Mouse (Mus musculus) hematopoietic stem cell, adult 5-6 weeks (primary cell): ENCODE results near the gene Hmx3. TPM values are rescaled to one million over a fixed set of nuclear protein-coding genes. Genes with fewer than 3 reads are reported as not detected.

Experiments used
- ATAC-seq, 2 experiments: fragments of 125-278 bp in 1 of 2; replicated peaks in 1 of 2; 2 replicates each; pipeline ENCODE4 v1.8.0; 2016 to 2017; ENCODE audit warnings: inconsistent platforms in 2 of 2, mild to moderate bottlenecking in 2 of 2, moderate number of reproducible peaks in 2 of 2, low read depth in 1 of 2, moderate TSS enrichment in 1 of 2; ENCODE audit not compliant: low FRiP score in 2 of 2, poor library complexity in 2 of 2, severe bottlenecking in 2 of 2, insufficient read depth in 1 of 2, low TSS enrichment in 1 of 2
- total RNA-seq: library from RNA; stranded (forward); fragments of 172-1452, 232-1000 nt; gene quantifications from 2 replicates; pipeline ENCODE4 v1.2.3, GENCODE M21; 2017

The Hmx3 gene
- total RNA-seq, 1 experiment from 2014 or later = not detected

GRCm38 (mm10) chr7:131554341-131555180, 11.9 kb downstream of the Hmx3 start:
- no peak for ATAC-seq

GRCm38 (mm10) chr7:131555301-131556081, 12.8 kb downstream of the Hmx3 start:
- no peak for ATAC-seq

DNA sequence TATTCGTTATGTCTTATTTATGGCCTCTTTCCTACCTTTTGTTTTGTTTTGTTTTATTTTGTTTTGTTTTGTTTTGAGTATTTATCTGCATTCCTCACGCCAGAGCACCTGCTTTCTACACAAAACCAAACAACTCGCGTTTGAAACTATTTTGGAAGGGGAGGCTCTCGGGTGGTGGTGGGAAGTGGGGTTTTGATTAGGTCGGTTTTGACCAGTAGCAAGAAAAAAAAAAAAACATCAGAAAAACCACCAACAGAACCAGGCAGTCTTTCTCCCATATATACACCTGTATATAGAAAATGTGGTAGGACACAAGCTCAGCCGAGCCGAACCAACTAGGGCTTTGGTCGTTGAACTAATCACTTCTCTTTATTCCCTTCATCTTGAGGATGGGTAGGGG, 13.4 kb downstream of the Hmx3 start:
- ATAC-seq = no peak

DNA sequence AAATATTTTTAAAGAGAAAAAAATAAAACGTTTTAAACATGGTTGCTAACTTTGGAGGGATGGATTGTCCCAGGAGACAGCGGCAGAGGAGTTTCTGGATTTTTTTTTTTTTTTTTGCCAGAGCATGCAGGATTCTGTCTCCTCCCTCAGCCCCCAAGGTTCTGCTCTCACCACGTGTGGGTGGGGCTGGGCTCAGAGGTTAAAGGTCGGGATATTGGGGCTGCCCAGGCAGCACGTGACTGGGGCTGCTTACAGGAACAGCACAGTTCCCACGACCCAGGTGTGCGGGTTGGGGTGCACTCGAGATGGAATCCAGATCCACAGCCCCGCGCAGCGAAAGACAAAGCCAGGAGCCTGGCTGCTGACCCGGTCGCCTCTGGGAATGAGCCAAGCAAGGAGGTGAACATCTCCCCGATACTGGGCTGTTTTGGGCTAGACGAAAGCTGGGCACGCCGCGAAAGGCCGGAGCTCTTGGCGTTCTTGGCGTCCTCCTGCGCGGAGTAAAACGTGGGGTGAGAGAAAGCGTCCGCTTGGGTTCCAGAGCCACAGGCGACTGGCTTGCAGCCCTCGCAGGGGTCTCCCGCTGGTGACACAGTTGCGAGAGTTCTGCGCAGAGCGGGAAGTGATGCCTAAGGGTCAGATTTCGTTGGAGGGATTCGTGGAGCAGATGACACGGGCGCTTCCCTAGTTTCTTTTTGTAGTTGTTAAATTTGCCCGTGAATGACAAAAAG, 14.0 kb downstream of the Hmx3 start:
- no peak for ATAC-seq

DNA sequence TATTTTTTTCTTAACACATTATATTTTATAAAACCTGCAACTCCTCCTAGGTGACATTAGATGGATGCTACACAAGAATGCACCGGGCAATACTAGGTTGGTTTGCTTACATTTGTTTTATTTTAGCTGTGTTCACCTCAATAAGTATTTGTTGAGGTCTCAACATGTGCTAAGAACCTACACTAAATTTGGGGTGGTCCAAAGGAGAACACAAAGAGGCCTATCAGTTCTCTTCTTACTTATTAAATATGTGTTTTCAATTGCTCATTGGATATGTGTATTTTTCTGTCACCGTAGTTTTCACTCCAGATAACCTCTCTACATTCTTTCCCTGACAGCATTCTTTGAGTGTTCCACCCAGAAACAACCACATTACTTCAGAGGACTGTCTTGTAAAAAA, 15.1 kb downstream of the Hmx3 start:
- no peak for ATAC-seq

- peak; percentile 91 to 92 for ATAC-seq
These were observed 17.5 kb downstream of the Hmx3 start, which contains the start of gene Bub3 for GRCm38 (mm10) chr7:131559986-131560696. Bub3 (plus strand) TSS chr7:131560222.

- ATAC-seq = peak in 1 of 2 experiments; percentile 5; a peak in 1 of 4 replicates
These were observed 18.0 kb downstream of the Hmx3 start for GRCm38 (mm10) chr7:131560697-131561042.

- no peak for ATAC-seq
These were observed 32.6 kb downstream of the Hmx3 start for GRCm38 (mm10) chr7:131575246-131575645.

DNA sequence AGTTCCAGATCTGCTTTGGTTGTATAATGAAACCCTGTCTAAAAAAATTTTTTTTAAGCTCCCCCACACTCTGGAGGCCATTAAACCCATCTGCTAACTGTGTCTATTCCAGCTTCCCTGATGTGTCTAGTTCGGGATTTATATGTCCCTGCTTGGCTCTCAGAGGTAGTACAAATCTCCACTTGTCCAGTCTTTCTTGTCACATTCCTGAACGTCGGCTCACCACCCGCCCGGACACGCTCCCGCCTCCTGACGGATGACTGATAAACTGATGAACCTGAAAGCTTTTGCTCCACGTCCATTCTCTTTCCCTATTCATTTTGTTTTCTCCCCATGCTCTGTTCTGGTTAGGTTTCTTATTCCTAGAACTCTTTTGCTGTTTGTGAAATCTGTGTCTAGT, 39.5 kb downstream of the Hmx3 start:
- no peak for ATAC-seq

DNA sequence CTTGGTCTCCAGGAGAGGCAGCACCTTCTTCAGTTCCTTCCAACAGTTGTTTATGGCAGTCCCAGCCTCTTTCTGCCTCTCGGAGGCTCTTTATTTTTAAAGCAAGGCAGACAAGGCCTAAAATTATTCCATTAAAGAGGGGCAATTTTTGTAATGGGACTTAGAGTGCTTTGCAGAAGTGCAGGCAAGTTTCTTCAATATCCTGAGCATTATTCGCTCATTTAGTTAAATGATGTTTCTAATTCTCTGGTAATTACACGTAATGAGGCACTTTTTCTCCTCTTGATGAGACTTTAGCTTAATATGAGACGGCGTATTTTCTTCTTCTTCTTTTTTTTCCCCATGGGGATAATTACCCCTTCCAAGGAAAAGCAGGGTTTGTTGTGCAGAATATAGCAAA, 42.9 kb downstream of the Hmx3 start:
- no peak for ATAC-seq

Other genes with a start within 250 kb of the Hmx3 start
- gene Cuzd1, start 220.6 kb upstream of the Hmx3 start, total RNA-seq = not detected in 2 replicates
- gene Fam24b, start 213.4 kb upstream of the Hmx3 start, total RNA-seq = not detected in 2 replicates
- not detected in 2 replicates for gene Fam24a, start 209.0 kb upstream of the Hmx3 start, total RNA-seq
- 6.6 and 15.8 TPM in 2 replicates for gene 2310057M21Rik, start 180.1 kb upstream of the Hmx3 start, total RNA-seq
- 15.2 and 32.3 TPM in 2 replicates for gene Pstk, start 171.7 kb upstream of the Hmx3 start, total RNA-seq
- gene Ikzf5, start 132.3 kb upstream of the Hmx3 start, total RNA-seq = 24.6 and 25.1 TPM in 2 replicates
- gene Acadsb, start 132.3 kb upstream of the Hmx3 start, total RNA-seq = 37.9 and 48.9 TPM in 2 replicates
- gene Hmx2, start 5.9 kb downstream of the Hmx3 start, total RNA-seq = not detected in 2 replicates
- 65.0 and 78.4 TPM in 2 replicates for gene Bub3, start 17.4 kb downstream of the Hmx3 start, total RNA-seq